Mouse (Mus musculus) lung, postnatal 0 days (tissue): Measurements from ENCODE around the gene Mipol1.

ENCODE experiments used
- CTCF ChIP-seq: IDR thresholded peaks from 2 replicates; pipeline ENCODE4 v1.5.1; 2016; ENCODE audit warnings: antibody characterized with exemption, mild to moderate bottlenecking
- EP300 ChIP-seq: IDR thresholded peaks from 2 replicates; pipeline ENCODE4 v1.6.1; 2016; ENCODE audit warnings: antibody characterized with exemption, mild to moderate bottlenecking, control low read depth

DNA sequence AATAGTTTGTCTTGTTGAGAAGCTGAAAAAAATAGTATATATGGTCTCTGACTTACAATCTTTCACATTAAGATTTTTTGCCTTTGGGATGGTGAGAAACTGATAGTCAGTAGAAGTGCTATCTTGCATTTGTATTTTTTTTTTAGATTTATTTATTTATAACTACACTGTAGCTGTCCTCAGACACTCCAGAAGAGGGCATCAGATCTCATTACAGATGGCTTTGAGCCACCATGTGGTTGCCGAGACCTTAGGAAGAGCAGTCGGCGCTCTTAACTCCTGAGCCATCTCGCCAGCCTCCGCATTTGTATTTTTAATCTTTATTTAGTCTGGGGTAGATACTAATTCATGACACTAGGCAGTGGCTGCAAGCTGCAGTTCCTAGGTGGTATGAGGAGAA is 3.2 kb downstream of the Mipol1 start:
- TF ChIP-seq CTCF: no peak
- no peak for TF ChIP-seq EP300
